Mouse (Mus musculus) lung, embryonic 15.5 days (tissue): ENCODE data around the gene Ctc1. TPM values are rescaled to one million over a fixed set of nuclear protein-coding genes. Genes with fewer than 3 reads are reported as not detected.

ENCODE experiments used
- ATAC-seq: fragments of 200-750 bp; cut with Nextera tagmentation; 2 replicates; pipeline ENCODE4 v1.8.0; 2017; ENCODE audit warnings: moderate number of reproducible peaks, borderline replicate concordance; ENCODE audit not compliant: low FRiP score, low TSS enrichment; ENCODE audit errors: extremely low read depth
- H3K27ac ChIP-seq: fragments of 300-500 bp; sonication (generic); 2 replicates; pipeline ENCODE4 v1.5.1; 2015; ENCODE audit warnings: moderate library complexity, mild to moderate bottlenecking, inconsistent platforms
- H3K27me3 ChIP-seq: fragments of 300-500 bp; sonication (generic); 2 replicates; pipeline ENCODE4 v1.6.1; 2015; ENCODE audit warnings: inconsistent platforms
- H3K36me3 ChIP-seq: fragments of 300-500 bp; sonication (generic); 2 replicates; pipeline ENCODE4 v1.6.1; 2015; ENCODE audit warnings: inconsistent platforms
- H3K4me1 ChIP-seq: fragments of 300-500 bp; sonication (generic); 2 replicates; pipeline ENCODE4 v1.6.1; 2015; ENCODE audit warnings: inconsistent platforms
- H3K4me2 ChIP-seq: fragments of 300-500 bp; sonication (generic); 2 replicates; pipeline ENCODE4 v1.6.1; 2015; ENCODE audit warnings: inconsistent platforms, mild to moderate bottlenecking, moderate library complexity
- H3K4me3 ChIP-seq: fragments of 300-500 bp; sonication (generic); 2 replicates; pipeline ENCODE4 v1.5.1; 2015; ENCODE audit warnings: mild to moderate bottlenecking, inconsistent platforms
- H3K9ac ChIP-seq: fragments of 300-500 bp; sonication (generic); 2 replicates; pipeline ENCODE4 v1.6.1; 2015; ENCODE audit warnings: inconsistent platforms
- H3K9me3 ChIP-seq: fragments of 300-500 bp; sonication (generic); 2 replicates; pipeline ENCODE4 v1.6.1; 2016; ENCODE audit warnings: inconsistent platforms
- WGBS: fragments of 180-500 bp; shearing (Covaris S2); methylation state at CpG from one replicate; pipeline ENCODE4 v1.1.7; 2015; 5-methylcytosine and 5-hydroxymethylcytosine counted together
- polyA plus RNA-seq: library from polyadenylated mRNA; unstranded; fragments of >200 nt; fragmentation: Nextera tagmentation; extraction: Ambion mirVana; gene quantifications from 2 replicates; pipeline ENCODE4 v1.2.1, GENCODE M21; 2015

Gene Ctc1
- polyA plus RNA-seq, 1 experiment from 2014 or later, result 53.3 TPM

- H3K36me3 ChIP-seq, result no peaks in the 10 kb centered on the region
- WGBS, result 48% methylated on average over 3 of the region's 3 CpGs
- H3K4me1 ChIP-seq, result peaks cover 47% of the 10 kb centered on the region
- no peaks in the 10 kb centered on the region for H3K9me3 ChIP-seq
- no peaks in the 10 kb centered on the region for H3K27me3 ChIP-seq
- no peak overlapping the region for H3K27ac ChIP-seq
- H3K9ac ChIP-seq, result no peak overlapping the region
- no peak for ATAC-seq
- peak overlapping the region; percentile 88; the same call in 1 of the 2 replicates for H3K4me2 ChIP-seq
- H3K4me3 ChIP-seq, result no peak overlapping the region
Observed at GRCm38 (mm10) chr11:69065394-69065925, 49.7 kb downstream of the Ctc1 start.

DNA sequence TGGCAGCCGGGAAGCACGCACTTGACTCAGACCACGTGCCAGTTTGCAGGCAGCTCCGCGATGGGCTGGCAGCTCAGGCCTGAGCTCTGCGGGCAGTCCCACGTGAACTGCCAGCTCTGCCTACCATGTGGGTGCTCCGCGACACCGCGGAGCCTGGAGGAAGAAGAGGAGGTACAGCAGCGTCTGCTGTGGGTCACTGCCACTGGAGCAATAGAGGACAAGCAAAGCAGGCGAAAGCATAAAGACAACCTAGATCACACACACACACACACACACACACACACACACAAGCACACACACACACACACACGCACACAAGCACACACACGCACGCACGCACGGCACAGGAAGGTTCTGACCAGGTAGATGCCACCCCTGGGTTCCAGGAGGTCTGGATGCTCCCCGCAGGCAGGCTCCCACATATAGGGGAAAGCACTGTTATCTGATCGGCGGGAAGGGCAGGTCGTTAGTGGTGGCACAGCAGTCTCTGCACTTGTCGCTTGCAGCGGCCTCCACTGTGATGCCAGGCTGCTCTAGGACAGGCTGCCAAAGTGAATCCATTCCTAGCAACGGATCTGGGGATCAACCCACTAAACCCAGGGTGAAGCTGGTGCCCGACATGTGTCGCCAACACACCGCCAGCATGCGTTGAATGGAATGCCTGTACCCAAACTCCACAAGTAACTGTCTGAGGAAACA, 50.6 kb downstream of the Ctc1 start:
- H3K27me3 ChIP-seq, result no peaks in the 10 kb centered on the region
- no peaks in the 10 kb centered on the region for H3K36me3 ChIP-seq
- H3K27ac ChIP-seq, result no peak overlapping the region
- H3K9me3 ChIP-seq, result no peaks in the 10 kb centered on the region
- peak overlapping the region; percentile 88 for H3K4me2 ChIP-seq
- peaks cover 44% of the 10 kb centered on the region for H3K4me1 ChIP-seq
- no peak for ATAC-seq
- 2% methylated on average over 29 of the region's 29 CpGs for WGBS
- peak overlapping the region; percentile 45 for H3K9ac ChIP-seq
- peak overlapping the region; percentile 40 for H3K4me3 ChIP-seq

- Histone ChIP-seq H3K27me3 (no peaks in the 10 kb centered on the region), H3K9ac (peak overlapping the region; percentile 45; the same call in 1 of the 2 replicates), H3K4me2 (peak overlapping the region; percentile 88), H3K4me3 (peak overlapping the region; percentile 40), H3K36me3 (no peaks in the 10 kb centered on the region), H3K27ac (peak overlapping the region; percentile 60; the same call in 1 of the 2 replicates), H3K9me3 (no peaks in the 10 kb centered on the region), H3K4me1 (peaks cover 44% of the 10 kb centered on the region)
- 6% methylated on average over 8 of the region's 8 CpGs for WGBS
- ATAC-seq, result no peak
Observed at GRCm38 (mm10) chr11:69066956-69067355, 51.2 kb downstream of the Ctc1 start.

DNA sequence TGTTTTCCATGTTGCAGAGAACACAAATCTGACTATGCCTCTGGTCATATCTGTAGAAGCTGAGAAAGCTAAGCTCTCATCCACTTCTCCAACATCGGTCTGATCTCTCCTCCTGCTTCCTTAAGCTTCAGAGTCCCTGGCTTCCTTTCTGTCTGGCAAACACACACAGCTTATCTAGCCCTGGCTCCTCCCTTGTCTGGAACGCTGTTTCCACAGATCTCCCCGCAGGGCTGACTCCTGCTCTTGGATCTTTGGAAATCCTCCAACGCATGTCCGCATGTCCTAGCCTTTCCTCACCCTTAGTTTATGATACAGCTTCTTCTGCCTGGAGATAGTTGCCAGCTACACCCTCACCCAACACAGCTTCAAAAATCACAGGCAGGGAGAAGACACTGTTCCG, 51.9 kb downstream of the Ctc1 start:
- Histone ChIP-seq H3K4me3 (no peak overlapping the region), H3K9me3 (no peaks in the 10 kb centered on the region), H3K4me1 (peaks cover 49% of the 10 kb centered on the region), H3K4me2 (no peak overlapping the region; the same call in 1 of the 2 replicates), H3K9ac (no peak overlapping the region), H3K27ac (peak overlapping the region; percentile 60), H3K36me3 (no peaks in the 10 kb centered on the region), H3K27me3 (no peaks in the 10 kb centered on the region)
- no peak for ATAC-seq
- WGBS, result 27% methylated on average over 6 of the region's 6 CpGs

DNA sequence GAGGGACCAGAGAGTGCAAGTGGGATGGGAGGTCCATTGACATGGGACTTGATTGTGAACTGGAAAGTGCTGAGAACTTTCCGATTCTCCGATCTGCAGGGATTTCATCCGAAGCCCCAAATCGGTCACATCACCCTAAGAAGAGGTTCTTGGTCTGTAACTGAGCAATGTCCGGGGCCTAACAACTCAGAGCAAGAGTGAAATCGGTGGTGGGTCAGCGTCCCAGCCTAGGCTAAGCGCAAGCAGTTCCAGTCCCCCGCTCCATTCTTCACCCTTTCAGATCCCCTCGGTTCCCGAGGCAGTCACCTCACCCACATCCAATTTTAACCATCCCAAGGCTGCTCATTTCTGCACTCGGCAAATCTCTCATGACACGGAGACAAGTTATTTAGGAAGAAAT, 54.4 kb downstream of the Ctc1 start:
- peak overlapping the region; percentile 84 for H3K4me2 ChIP-seq
- H3K4me1 ChIP-seq, result peaks cover 50% of the 10 kb centered on the region
- H3K36me3 ChIP-seq, result no peaks in the 10 kb centered on the region
- peak overlapping the region; percentile 93 for H3K27ac ChIP-seq
- H3K4me3 ChIP-seq, result peak overlapping the region; percentile 69
- no peaks in the 10 kb centered on the region for H3K9me3 ChIP-seq
- no peaks in the 10 kb centered on the region for H3K27me3 ChIP-seq
- peak overlapping the region; percentile 78 for H3K9ac ChIP-seq
- ATAC-seq, result no peak; the same call in 1 of the 2 replicates
- WGBS, result 2% methylated on average over 13 of the region's 13 CpGs

DNA sequence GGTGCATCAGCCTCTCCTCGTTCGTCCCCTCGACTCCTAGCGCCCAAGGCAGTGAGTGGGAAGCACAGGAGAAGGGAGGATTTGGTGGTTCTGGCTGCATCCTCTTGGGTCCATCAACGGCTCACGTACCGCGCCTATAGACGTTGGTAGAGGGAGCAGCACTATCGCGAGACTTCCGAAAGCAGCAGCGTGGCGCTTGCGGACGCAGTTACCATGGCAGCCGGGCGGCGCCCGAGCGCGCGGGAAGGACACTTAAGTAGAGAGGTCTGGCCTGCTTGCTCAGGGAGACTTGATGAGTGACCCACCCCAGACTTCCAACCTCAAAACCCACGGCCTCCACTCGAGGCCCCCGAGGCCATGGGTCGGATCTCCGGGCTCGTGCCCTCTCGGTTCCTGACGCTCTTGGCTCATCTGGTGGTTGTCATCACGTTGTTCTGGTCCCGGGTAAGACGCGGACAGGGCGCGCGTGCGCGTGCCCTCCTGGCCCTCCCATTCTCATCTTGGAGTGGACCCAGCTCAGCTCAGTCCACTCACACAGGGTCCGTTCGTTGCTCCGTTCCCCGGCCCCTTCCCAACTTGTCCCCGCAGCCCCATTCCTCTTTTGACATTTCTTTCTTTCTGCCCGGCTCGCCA, 55.0 kb downstream of the Ctc1 start, which contains the start of gene Tmem107:
Gene Tmem107 (plus strand): TSS at position 217 of the 633 bp plus-strand sequence.
- under 1% methylated on average over 47 of the region's 47 CpGs for WGBS
- peak within 1 kb of the TSS; percentile 78 for H3K9ac ChIP-seq
- peak within 1 kb of the TSS; percentile 69 for H3K4me3 ChIP-seq
- H3K27me3 ChIP-seq, result no peaks in the 10 kb centered on the region
- H3K27ac ChIP-seq, result peak within 1 kb of the TSS; percentile 93
- peaks cover 50% of the 10 kb centered on the region for H3K4me1 ChIP-seq
- H3K4me2 ChIP-seq, result peak within 1 kb of the TSS; percentile 84
- no peaks in the 10 kb centered on the region for H3K9me3 ChIP-seq
- ATAC-seq, result peak; percentile 87
- H3K36me3 ChIP-seq, result no peaks in the 10 kb centered on the region

GRCm38 (mm10) chr11:69071262-69071661, 55.6 kb downstream of the Ctc1 start:
- ATAC-seq, result no peak
- H3K27ac ChIP-seq, result peak overlapping the region; percentile 93
- peak overlapping the region; percentile 69 for H3K4me3 ChIP-seq
- WGBS, result 21% methylated on average over 9 of the region's 9 CpGs
- H3K4me2 ChIP-seq, result peak overlapping the region; percentile 84
- peaks cover 46% of the 10 kb centered on the region for H3K4me1 ChIP-seq
- H3K9me3 ChIP-seq, result no peaks in the 10 kb centered on the region
- H3K27me3 ChIP-seq, result no peaks in the 10 kb centered on the region
- peak overlapping the region; percentile 78 for H3K9ac ChIP-seq
- no peaks in the 10 kb centered on the region for H3K36me3 ChIP-seq

DNA sequence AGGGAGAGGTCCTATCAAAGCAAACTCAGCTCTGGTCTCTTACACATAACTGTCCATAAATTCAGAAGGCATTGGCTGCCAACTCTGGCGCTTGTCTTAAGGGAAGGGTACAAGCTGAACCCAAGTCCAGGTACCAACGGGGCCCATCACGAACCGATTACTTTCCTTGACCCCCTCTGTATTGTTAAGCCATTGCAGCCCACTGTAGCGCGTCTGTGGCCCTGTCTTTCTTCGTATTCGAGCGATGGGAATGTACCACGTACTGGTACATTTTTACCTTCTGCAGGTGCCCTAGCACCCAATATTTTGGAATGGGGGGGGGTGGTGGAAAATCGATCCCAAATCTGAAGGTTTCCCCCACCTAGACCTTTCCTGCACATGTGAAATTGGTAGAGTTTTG, 56.5 kb downstream of the Ctc1 start:
- H3K9ac ChIP-seq, result peak overlapping the region; percentile 44; the same call in 1 of the 2 replicates
- no peak for ATAC-seq
- 78% methylated on average over 11 of the region's 11 CpGs for WGBS

DNA sequence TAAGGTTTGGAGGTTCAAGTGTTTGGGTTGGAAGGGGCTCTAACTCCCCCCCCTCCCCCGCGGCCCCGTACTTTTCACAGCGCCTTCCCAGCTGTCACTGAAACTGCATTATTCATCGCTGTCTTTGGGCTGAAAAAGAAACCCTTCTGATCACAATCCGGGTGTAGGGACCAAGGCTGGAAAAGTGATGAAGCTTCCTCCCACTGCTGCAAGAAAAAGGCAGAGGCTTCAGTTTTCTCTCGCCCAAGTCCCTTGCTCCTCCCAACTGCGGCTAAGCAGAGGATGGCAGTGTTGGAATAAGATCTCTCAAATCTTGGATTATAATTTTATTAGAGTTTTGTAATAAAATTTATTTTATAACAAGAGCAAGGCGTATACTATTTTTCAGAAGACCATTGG, 57.0 kb downstream of the Ctc1 start:
- peak overlapping the region; percentile 88 for H3K27ac ChIP-seq
- no peak for ATAC-seq
- no peaks in the 10 kb centered on the region for H3K9me3 ChIP-seq
- H3K4me2 ChIP-seq, result peak overlapping the region; percentile 84
- peaks cover 34% of the 10 kb centered on the region for H3K4me1 ChIP-seq
- H3K27me3 ChIP-seq, result no peaks in the 10 kb centered on the region
- 2% methylated on average over 9 of the region's 9 CpGs for WGBS
- no peaks in the 10 kb centered on the region for H3K36me3 ChIP-seq
- H3K4me3 ChIP-seq, result peak overlapping the region; percentile 32
- H3K9ac ChIP-seq, result peak overlapping the region; percentile 44

More for the DNA sequence above, 56.5 kb downstream of the Ctc1 start:
- peak overlapping the region; percentile 32 for H3K4me3 ChIP-seq
- H3K27ac ChIP-seq, result peak overlapping the region; percentile 88
- peak overlapping the region; percentile 84 for H3K4me2 ChIP-seq
- H3K4me1 ChIP-seq, result peaks cover 38% of the 10 kb centered on the region
- no peaks in the 10 kb centered on the region for H3K27me3 ChIP-seq
- no peaks in the 10 kb centered on the region for H3K9me3 ChIP-seq
- no peaks in the 10 kb centered on the region for H3K36me3 ChIP-seq

GRCm38 (mm10) chr11:69073065-69073888, 57.6 kb downstream of the Ctc1 start:
- Histone ChIP-seq H3K4me1 (peaks cover 32% of the 10 kb centered on the region), H3K9ac (peak overlapping the region; percentile 44), H3K4me3 (peak overlapping the region; percentile 32), H3K4me2 (peak overlapping the region; percentile 84), H3K27me3 (no peaks in the 10 kb centered on the region), H3K36me3 (no peaks in the 10 kb centered on the region), H3K27ac (peak overlapping the region; percentile 88), H3K9me3 (no peaks in the 10 kb centered on the region)
- WGBS, result under 1% methylated on average over 14 of the region's 14 CpGs
- ATAC-seq, result peak; percentile 63
